Mouse (Mus musculus): ENCODE results near the gene Stard3nl.

DNA sequence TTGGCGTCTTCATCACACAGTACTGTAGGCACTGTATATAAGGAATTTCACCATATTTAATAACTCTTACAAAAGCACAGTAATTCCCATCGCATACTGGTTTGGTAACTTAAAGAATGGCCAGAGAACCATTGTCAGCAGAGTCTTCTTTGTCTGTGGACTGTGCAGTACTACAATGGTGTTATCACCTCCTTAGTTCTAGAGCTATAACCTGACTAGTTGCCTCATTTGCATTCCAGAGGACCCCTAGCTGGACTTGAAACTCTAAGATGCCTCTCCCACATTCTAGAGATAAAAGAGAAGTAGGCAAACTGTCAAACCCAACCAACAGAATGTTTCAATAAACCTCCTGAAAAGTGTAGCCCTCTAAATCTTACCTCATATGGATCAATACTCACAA is 12.4 kb upstream of the Stard3nl start:
- TF ChIP-seq CTCF (IDR thresholded peaks at IDR 0.05; ENCODE audit: extremely low read depth, insufficient read depth, low read length) (no peak), POLR2A (IDR thresholded peaks at IDR 0.05; ENCODE audit: extremely low read depth, insufficient read depth, low read length) (no peak)

Data from cortical plate, adult 2 months (tissue).